Mouse (Mus musculus): ENCODE results near the gene Ntf5.
"Not testable (repeated sequence)": the region's sequence is repeated elsewhere in the genome, so short reads cannot be mapped to it uniquely, and the experiment has no call there.

The Ntf5 gene

DNA sequence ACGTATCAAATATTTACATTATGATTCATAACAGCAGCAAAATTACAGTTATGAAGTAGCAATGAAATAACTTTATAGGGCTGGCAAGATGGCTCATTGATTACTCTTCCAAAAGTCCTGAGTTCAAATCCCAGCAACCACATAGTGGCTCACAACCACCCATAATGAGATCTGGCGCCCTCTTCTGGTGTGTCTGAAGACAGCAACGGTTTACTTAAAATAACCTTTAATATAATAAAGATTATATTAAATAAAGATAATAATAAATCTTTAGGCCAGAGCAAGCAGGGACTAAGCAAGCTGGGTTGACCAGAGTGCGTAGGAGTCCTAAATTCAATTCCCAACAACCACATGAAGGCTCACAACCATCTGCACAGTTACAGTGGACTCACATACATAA lies 49.4 kb downstream of the Ntf5 start:
- not testable (repeated sequence) for DNase-seq

DNA sequence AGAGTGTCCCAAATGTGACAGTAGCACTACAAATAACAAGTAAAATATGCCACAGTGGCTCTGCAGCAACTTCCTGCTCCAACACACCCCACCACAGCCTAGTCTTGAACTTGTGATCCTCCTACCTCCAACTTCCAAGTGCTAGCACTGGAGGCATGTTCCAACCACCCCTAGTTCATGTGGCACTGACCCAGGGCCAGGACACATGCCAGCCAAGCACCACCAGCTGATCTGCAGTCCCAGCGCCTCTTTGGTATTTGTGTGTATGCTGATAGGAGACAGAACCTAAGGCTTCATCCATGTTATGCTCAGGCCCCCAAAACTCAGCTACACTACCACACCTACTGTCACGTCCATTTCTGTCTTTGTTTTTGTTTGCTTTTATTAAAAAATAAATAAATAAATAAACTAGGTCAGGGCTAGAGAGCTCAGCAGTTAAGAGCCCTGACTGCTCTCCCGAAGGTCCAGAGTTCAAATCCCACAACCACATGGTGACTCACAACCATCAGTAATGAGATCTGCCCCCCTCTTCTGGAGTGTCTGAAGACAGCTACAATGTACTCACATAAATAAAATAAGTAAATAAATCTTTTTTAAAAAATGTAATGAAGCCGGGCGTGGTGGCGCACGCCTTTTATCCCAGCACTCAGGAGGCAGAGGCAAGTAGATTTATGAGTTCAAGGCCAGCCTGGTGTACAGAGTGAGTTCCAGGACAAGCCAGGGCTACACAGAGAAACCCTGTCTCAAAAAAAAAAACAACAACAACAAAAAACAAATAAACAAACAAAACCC lies 50.7 kb downstream of the Ntf5 start:
- no peak for DNase-seq

DNA sequence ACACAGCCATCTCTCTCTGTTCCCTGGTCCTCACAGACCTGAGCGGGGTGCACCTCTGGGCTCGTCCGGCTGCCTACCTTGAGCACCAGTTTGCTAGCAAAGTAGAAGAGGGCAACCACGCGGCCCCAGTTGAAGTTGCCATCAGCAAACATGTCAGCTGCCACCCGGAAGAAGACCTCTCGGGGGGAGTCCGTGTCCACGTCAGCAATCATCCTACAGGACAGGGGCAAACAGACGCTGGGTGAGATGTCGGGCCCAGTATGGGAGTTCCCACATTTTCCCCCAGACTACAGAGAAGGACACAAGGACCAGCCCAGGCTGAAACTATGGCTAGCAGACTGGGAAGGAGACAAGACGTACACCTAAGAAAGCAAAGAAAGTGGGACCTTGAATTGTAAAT lies 51.6 kb downstream of the Ntf5 start:
- no peak for DNase-seq

- no peak for DNase-seq
Measured at GRCm38 (mm10) chr7:45465549-45465948, 52.1 kb downstream of the Ntf5 start.

DNA sequence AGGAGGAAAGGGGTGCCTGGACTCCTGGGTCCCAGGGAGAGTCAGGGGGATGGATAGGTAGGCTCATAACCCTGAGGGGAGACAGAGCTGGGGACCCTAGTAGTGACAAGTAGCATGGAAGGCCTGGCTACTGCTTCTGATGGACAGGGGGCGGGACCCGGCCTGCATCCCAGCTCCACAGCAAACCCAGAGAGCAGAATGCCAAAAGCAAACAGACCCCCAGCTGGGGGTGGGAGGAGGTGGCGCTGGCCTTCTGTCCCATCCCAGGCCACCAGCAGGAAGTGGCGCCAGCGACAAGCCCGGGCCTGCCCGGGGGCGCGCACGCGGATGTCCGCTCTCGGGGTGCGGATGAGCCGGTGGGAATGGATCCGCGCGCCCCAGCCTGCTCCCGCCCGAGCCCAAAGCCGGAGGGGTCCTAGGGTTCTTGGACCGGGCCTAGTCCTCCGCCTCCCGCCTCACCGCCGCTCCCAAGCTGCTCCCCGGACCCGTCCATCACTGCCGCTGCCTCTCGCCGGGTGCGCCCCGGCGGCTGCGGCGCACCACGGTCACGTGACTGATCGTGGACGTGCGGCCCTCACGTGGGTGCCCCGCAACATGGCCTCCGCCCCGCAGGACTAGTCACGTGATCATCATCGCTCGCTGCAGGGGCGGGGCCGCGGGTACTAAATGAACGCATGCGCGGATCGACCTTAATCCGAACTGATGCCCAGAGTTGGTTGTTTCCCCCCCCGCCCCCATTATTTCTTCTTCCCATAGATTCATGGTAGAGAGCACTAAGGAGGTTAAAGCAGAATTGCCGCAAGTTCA lies 53.0 kb downstream of the Ntf5 start, which contains the start of gene Bax:
Bax (minus strand) TSS at position 616 of the 807 bp plus-strand sequence.
- DNase-seq = peak; percentile 98
